Mouse (Mus musculus): ENCODE measurements around the gene Enpp5. TPM values are rescaled to one million over a fixed set of nuclear protein-coding genes. Genes with fewer than 3 reads are reported as not detected.

Gene Enpp5
- 0.34 TPM for polyA plus RNA-seq (2012; fragmentation: generic; extraction: Trizol)

GRCm38 (mm10) chr17:44078631-44079350 is at the start of gene Enpp5:
Gene Enpp5, plus strand, starts transcription at chr17:44078813.
- no peaks in the 10 kb centered on the region for H3K27me3 ChIP-seq (ENCODE audit: control insufficient read depth, insufficient read depth, insufficient read length)
- TF ChIP-seq POLR2A (IDR thresholded peaks at IDR 0.05; ENCODE audit: insufficient read length, low read depth) (no peak), REST (IDR thresholded peaks at IDR 0.05; ENCODE audit: insufficient read depth, insufficient read length) (no peak), CEBPB (IDR thresholded peaks at IDR 0.05; ENCODE audit: insufficient read depth, poor library complexity, severe bottlenecking) (no peak), USF1 (IDR thresholded peaks at IDR 0.05; ENCODE audit: low read depth) (no peak), E2F4 (IDR thresholded peaks at IDR 0.05; ENCODE audit: insufficient read depth) (no peak), SRF (IDR thresholded peaks at IDR 0.05; ENCODE audit: control insufficient read depth, insufficient read length, low read depth) (no peak), POLR2AphosphoS2 (IDR thresholded peaks at IDR 0.05; ENCODE audit: insufficient read length, low read depth) (no peak), TCF3 (IDR thresholded peaks at IDR 0.05; ENCODE audit: insufficient read length, low read depth) (no peak), MAX (IDR thresholded peaks at IDR 0.05; ENCODE audit: low read depth) (no peak), MYOD1 (IDR thresholded peaks at IDR 0.05; ENCODE audit: control insufficient read depth in 1 of 3, insufficient read length in 2 of 3, low read depth in 2 of 3) (no peak), MYOG (IDR thresholded peaks at IDR 0.05; ENCODE audit: control insufficient read depth in 1 of 3, insufficient read depth in 1 of 3, insufficient read length in 2 of 3, low read depth in 2 of 3) (no peak), TCF12 (IDR thresholded peaks at IDR 0.05; ENCODE audit: insufficient read depth, poor library complexity, severe bottlenecking) (no peak)
- no peak within 1 kb of the TSS for H3K4me3 ChIP-seq
- H3K36me3 ChIP-seq (ENCODE audit: control insufficient read depth, insufficient read depth) = no peaks in the 10 kb centered on the region
- H3K79me2 ChIP-seq (ENCODE audit: control insufficient read depth, insufficient read depth) = no peaks in the 10 kb centered on the region
- H3ac ChIP-seq (ENCODE audit: control insufficient read depth, insufficient read length) = no peak within 1 kb of the TSS
- H3K4me2 ChIP-seq (ENCODE audit: low read depth) = peak within 1 kb of the TSS; percentile 40

DNA sequence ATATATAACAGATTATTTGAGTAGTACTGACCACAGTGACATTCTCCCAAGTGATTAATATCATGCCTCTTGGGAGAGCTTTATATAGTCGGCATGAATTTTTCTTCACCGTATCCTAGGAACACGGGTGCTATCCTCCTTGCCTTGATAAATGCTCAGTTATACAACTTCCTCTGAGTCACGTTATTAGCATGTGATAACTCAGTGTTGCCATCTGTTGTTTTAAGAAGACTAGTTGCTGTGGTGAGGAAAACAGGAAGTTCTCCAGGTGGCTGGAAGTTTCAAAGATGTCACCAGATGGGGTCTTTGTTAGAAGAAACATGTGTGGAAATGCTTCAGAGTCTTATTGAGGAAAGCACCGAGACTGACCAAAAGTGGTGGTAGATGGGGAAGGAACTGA is 49.0 kb upstream of the Enpp5 start:
- no peaks in the 10 kb centered on the region for H3K36me3 ChIP-seq (ENCODE audit: control insufficient read depth, insufficient read depth)
- no peaks in the 10 kb centered on the region for H3K79me2 ChIP-seq (ENCODE audit: control insufficient read depth, insufficient read depth)
- peak overlapping the region; percentile 43 for H3K4me2 ChIP-seq (ENCODE audit: low read depth)
- no peaks in the 10 kb centered on the region for H3K27me3 ChIP-seq (ENCODE audit: control insufficient read depth, insufficient read depth, insufficient read length)
- no peak overlapping the region for H3K4me3 ChIP-seq
- H3ac ChIP-seq (ENCODE audit: control insufficient read depth, insufficient read length) = no peak overlapping the region
- no peak for TF ChIP-seq MAX (IDR thresholded peaks at IDR 0.05; ENCODE audit: low read depth)
- TF ChIP-seq USF1 (IDR thresholded peaks at IDR 0.05; ENCODE audit: low read depth) = no peak
- TF ChIP-seq E2F4 (IDR thresholded peaks at IDR 0.05; ENCODE audit: insufficient read depth) = no peak
- TF ChIP-seq MYOD1 (IDR thresholded peaks at IDR 0.05; ENCODE audit: control insufficient read depth in 1 of 3, insufficient read length in 2 of 3, low read depth in 2 of 3) = no peak
- TF ChIP-seq REST (IDR thresholded peaks at IDR 0.05; ENCODE audit: insufficient read depth, insufficient read length) = no peak
- no peak for TF ChIP-seq TCF3 (IDR thresholded peaks at IDR 0.05; ENCODE audit: insufficient read length, low read depth)
- no peak for TF ChIP-seq MYOG (IDR thresholded peaks at IDR 0.05; ENCODE audit: control insufficient read depth in 1 of 3, insufficient read depth in 1 of 3, insufficient read length in 2 of 3, low read depth in 2 of 3)
- TF ChIP-seq POLR2AphosphoS2 (IDR thresholded peaks at IDR 0.05; ENCODE audit: insufficient read length, low read depth) = no peak

- TF ChIP-seq TCF3 (IDR thresholded peaks at IDR 0.05; ENCODE audit: insufficient read length, low read depth) (no peak), SRF (IDR thresholded peaks at IDR 0.05; ENCODE audit: control insufficient read depth, insufficient read length, low read depth) (no peak), MYOG (IDR thresholded peaks at IDR 0.05; ENCODE audit: control insufficient read depth in 1 of 3, insufficient read depth in 1 of 3, insufficient read length in 2 of 3, low read depth in 2 of 3) (no peak), MAX (IDR thresholded peaks at IDR 0.05; ENCODE audit: low read depth) (no peak)
- Histone ChIP-seq H3ac (ENCODE audit: control insufficient read depth, insufficient read length) (no peak overlapping the region), H3K27me3 (ENCODE audit: control insufficient read depth, insufficient read depth, insufficient read length) (no peaks in the 10 kb centered on the region), H3K36me3 (ENCODE audit: control insufficient read depth, insufficient read depth) (no peaks in the 10 kb centered on the region), H3K79me2 (ENCODE audit: control insufficient read depth, insufficient read depth) (no peaks in the 10 kb centered on the region), H3K4me2 (ENCODE audit: low read depth) (peak overlapping the region; percentile 24), H3K4me3 (no peak overlapping the region)
Observed at GRCm38 (mm10) chr17:44030776-44031587, 47.6 kb upstream of the Enpp5 start.

GRCm38 (mm10) chr17:44035005-44035404 is 43.6 kb upstream of the Enpp5 start:
- Histone ChIP-seq H3K27me3 (ENCODE audit: control insufficient read depth, insufficient read depth, insufficient read length) (no peaks in the 10 kb centered on the region), H3K79me2 (ENCODE audit: control insufficient read depth, insufficient read depth) (no peaks in the 10 kb centered on the region), H3K4me2 (ENCODE audit: low read depth) (no peak overlapping the region), H3ac (ENCODE audit: control insufficient read depth, insufficient read length) (no peak overlapping the region), H3K36me3 (ENCODE audit: control insufficient read depth, insufficient read depth) (no peaks in the 10 kb centered on the region), H3K4me3 (no peak overlapping the region)
- TF ChIP-seq TCF12 (IDR thresholded peaks at IDR 0.05; ENCODE audit: insufficient read depth, poor library complexity, severe bottlenecking) (peak; percentile 0), POLR2A (IDR thresholded peaks at IDR 0.05; ENCODE audit: insufficient read length, low read depth) (no peak)

GRCm38 (mm10) chr17:44038656-44039055 is 40.0 kb upstream of the Enpp5 start:
- H3K27me3 ChIP-seq (ENCODE audit: control insufficient read depth, insufficient read depth, insufficient read length) = no peaks in the 10 kb centered on the region
- H3K4me3 ChIP-seq = no peak overlapping the region
- no peak overlapping the region for H3ac ChIP-seq (ENCODE audit: control insufficient read depth, insufficient read length)
- TF ChIP-seq SRF (IDR thresholded peaks at IDR 0.05; ENCODE audit: control insufficient read depth, insufficient read length, low read depth) (no peak), POLR2A (IDR thresholded peaks at IDR 0.05; ENCODE audit: insufficient read length, low read depth) (no peak), MAX (IDR thresholded peaks at IDR 0.05; ENCODE audit: low read depth) (no peak), REST (IDR thresholded peaks at IDR 0.05; ENCODE audit: insufficient read depth, insufficient read length) (no peak), USF1 (IDR thresholded peaks at IDR 0.05; ENCODE audit: low read depth) (no peak), E2F4 (IDR thresholded peaks at IDR 0.05; ENCODE audit: insufficient read depth) (no peak), POLR2AphosphoS2 (IDR thresholded peaks at IDR 0.05; ENCODE audit: insufficient read length, low read depth) (no peak), TCF12 (IDR thresholded peaks at IDR 0.05; ENCODE audit: insufficient read depth, poor library complexity, severe bottlenecking) (no peak), CEBPB (IDR thresholded peaks at IDR 0.05; ENCODE audit: insufficient read depth, poor library complexity, severe bottlenecking) (no peak), MYOG (IDR thresholded peaks at IDR 0.05; ENCODE audit: control insufficient read depth in 1 of 3, insufficient read depth in 1 of 3, insufficient read length in 2 of 3, low read depth in 2 of 3) (no peak), TCF3 (IDR thresholded peaks at IDR 0.05; ENCODE audit: insufficient read length, low read depth) (no peak)
- no peak overlapping the region for H3K4me2 ChIP-seq (ENCODE audit: low read depth)
- no peaks in the 10 kb centered on the region for H3K36me3 ChIP-seq (ENCODE audit: control insufficient read depth, insufficient read depth)
- H3K79me2 ChIP-seq (ENCODE audit: control insufficient read depth, insufficient read depth) = no peaks in the 10 kb centered on the region

Measured in myocyte (in vitro differentiated cells).